Mouse (Mus musculus): ENCODE results near the gene Apoe. TPM values are rescaled to one million over a fixed set of nuclear protein-coding genes. Genes with fewer than 3 reads are reported as not detected.

The Apoe gene
- polyA plus RNA-seq, 1 experiment from 2014 or later = 125 TPM

- ATAC-seq (replicated peaks; ENCODE audit: low FRiP score) (no peak; the same call in 1 of the 2 replicates), DNase-seq (ENCODE audit: low spot score) (no peak)
- Histone ChIP-seq H3K36me3 (ENCODE audit: control insufficient read depth, insufficient read depth, low read length) (no peaks in the 10 kb centered on the region; the same call in 1 of the 2 replicates), H3K9me3 (ENCODE audit: control insufficient read depth, low read length) (no peaks in the 10 kb centered on the region), H3K9ac (ENCODE audit: low read length) (no peak overlapping the region), H3K4me1 (replicated peaks; ENCODE audit: control insufficient read depth, insufficient read depth, low read length) (peaks cover 3% of the 10 kb centered on the region; the same call in 1 of the 2 replicates), H3K4me3 (ENCODE audit: low read depth, low read length) (no peak overlapping the region), H3K4me2 (ENCODE audit: low read depth, low read length, severe bottlenecking) (no peak overlapping the region), H3K27me3 (ENCODE audit: control insufficient read depth, insufficient read depth, low read length) (no peaks in the 10 kb centered on the region), H3K27ac (ENCODE audit: low read depth, low read length) (no peak overlapping the region)
- 12% methylated on average over 8 of the region's 8 CpGs for WGBS
These were observed 42.5 kb upstream of the Apoe start for GRCm38 (mm10) chr7:19741329-19742031.

DNA sequence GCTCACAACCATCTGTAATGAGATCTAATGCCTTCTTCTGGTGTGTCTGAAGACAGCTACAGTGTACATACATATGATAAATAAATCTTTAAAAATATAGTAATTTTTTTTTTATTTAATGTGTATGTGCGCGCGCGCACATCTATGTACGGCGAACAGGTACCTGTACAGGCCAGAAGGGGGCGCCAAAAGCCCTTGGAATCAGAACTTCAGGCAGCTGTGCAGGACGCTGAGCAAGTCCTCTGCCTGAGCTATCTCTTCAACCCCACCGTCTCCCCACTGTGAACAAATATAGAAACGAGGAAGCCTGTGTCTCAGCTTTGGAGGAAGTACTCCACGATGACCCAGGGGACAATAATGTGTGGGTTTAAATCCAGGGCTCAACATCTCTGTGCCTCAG is 41.3 kb upstream of the Apoe start:
- Histone ChIP-seq H3K4me3 (ENCODE audit: low read depth, low read length) (no peak overlapping the region), H3K4me2 (ENCODE audit: low read depth, low read length, severe bottlenecking) (no peak overlapping the region), H3K27me3 (ENCODE audit: control insufficient read depth, insufficient read depth, low read length) (no peaks in the 10 kb centered on the region), H3K36me3 (ENCODE audit: control insufficient read depth, insufficient read depth, low read length) (peaks cover 3% of the 10 kb centered on the region; the same call in 1 of the 2 replicates), H3K9me3 (ENCODE audit: control insufficient read depth, low read length) (no peaks in the 10 kb centered on the region), H3K4me1 (replicated peaks; ENCODE audit: control insufficient read depth, insufficient read depth, low read length) (peaks cover 2% of the 10 kb centered on the region; the same call in 1 of the 2 replicates), H3K9ac (ENCODE audit: low read length) (no peak overlapping the region), H3K27ac (ENCODE audit: low read depth, low read length) (no peak overlapping the region)
- no peak for DNase-seq (ENCODE audit: low spot score)
- no peak for ATAC-seq (replicated peaks; ENCODE audit: low FRiP score)
- WGBS = 92% methylated on average over 11 of the region's 11 CpGs

GRCm38 (mm10) chr7:19738771-19739170 is 39.8 kb upstream of the Apoe start:
- Histone ChIP-seq H3K36me3 (ENCODE audit: control insufficient read depth, insufficient read depth, low read length) (peaks cover 3% of the 10 kb centered on the region; the same call in 1 of the 2 replicates), H3K4me3 (ENCODE audit: low read depth, low read length) (no peak overlapping the region), H3K9me3 (ENCODE audit: control insufficient read depth, low read length) (no peaks in the 10 kb centered on the region), H3K4me1 (replicated peaks; ENCODE audit: control insufficient read depth, insufficient read depth, low read length) (no peaks in the 10 kb centered on the region), H3K4me2 (ENCODE audit: low read depth, low read length, severe bottlenecking) (no peak overlapping the region), H3K27me3 (ENCODE audit: control insufficient read depth, insufficient read depth, low read length) (no peaks in the 10 kb centered on the region), H3K27ac (ENCODE audit: low read depth, low read length) (no peak overlapping the region), H3K9ac (ENCODE audit: low read length) (no peak overlapping the region)
- WGBS = 87% methylated on average over 3 of the region's 3 CpGs
- DNase-seq (ENCODE audit: low spot score) = no peak
- ATAC-seq (replicated peaks; ENCODE audit: low FRiP score) = no peak

- Histone ChIP-seq H3K4me1 (replicated peaks; ENCODE audit: control insufficient read depth, insufficient read depth, low read length) (no peaks in the 10 kb centered on the region), H3K4me2 (ENCODE audit: low read depth, low read length, severe bottlenecking) (no peak overlapping the region), H3K36me3 (ENCODE audit: control insufficient read depth, insufficient read depth, low read length) (peaks cover 5% of the 10 kb centered on the region; the same call in 1 of the 2 replicates)
These were observed 37.5 kb upstream of the Apoe start for GRCm38 (mm10) chr7:19736389-19737057.

DNA sequence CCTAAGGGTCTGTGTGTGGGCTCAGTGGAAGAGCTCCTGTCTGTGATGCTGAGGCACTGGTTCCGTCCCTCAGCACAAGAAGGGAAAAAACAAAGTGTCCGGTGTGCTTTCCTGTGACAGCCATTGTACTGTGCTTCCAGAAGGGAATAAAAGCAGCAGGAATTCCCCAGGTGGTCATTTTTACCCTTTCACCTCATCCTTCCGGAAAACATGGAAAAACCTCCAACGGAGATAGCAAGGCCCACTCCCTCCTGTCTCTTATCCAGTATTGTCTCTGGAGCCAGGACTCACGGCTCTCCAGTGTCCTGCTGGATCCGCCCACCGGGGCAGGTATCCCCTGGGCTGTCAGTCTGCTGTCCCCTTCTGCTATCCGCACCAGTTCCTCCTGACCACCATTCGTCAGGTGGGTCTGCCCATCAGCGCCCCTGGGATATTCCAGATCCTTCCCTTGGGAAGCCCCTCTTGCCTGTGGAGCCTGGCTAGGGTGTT is 35.2 kb upstream of the Apoe start:
- no peak for DNase-seq (ENCODE audit: low spot score)
- no peak overlapping the region for H3K9ac ChIP-seq (ENCODE audit: low read length)
- H3K4me3 ChIP-seq (ENCODE audit: low read depth, low read length) = no peak overlapping the region
- peaks cover 7% of the 10 kb centered on the region; the same call in 1 of the 2 replicates for H3K36me3 ChIP-seq (ENCODE audit: control insufficient read depth, insufficient read depth, low read length)
- no peak overlapping the region for H3K27ac ChIP-seq (ENCODE audit: low read depth, low read length)
- no peaks in the 10 kb centered on the region for H3K27me3 ChIP-seq (ENCODE audit: control insufficient read depth, insufficient read depth, low read length)
- no peaks in the 10 kb centered on the region for H3K4me1 ChIP-seq (replicated peaks; ENCODE audit: control insufficient read depth, insufficient read depth, low read length)
- no peak overlapping the region for H3K4me2 ChIP-seq (ENCODE audit: low read depth, low read length, severe bottlenecking)
- H3K9me3 ChIP-seq (ENCODE audit: control insufficient read depth, low read length) = no peaks in the 10 kb centered on the region
- ATAC-seq (replicated peaks; ENCODE audit: low FRiP score) = no peak
- WGBS = 93% methylated on average over 10 of the region's 10 CpGs

More at GRCm38 (mm10) chr7:19736389-19737057, 37.5 kb upstream of the Apoe start:
- Histone ChIP-seq H3K4me3 (ENCODE audit: low read depth, low read length) (no peak overlapping the region), H3K27ac (ENCODE audit: low read depth, low read length) (no peak overlapping the region), H3K27me3 (ENCODE audit: control insufficient read depth, insufficient read depth, low read length) (no peaks in the 10 kb centered on the region), H3K9me3 (ENCODE audit: control insufficient read depth, low read length) (no peaks in the 10 kb centered on the region), H3K9ac (ENCODE audit: low read length) (no peak overlapping the region)
- WGBS = 94% methylated on average over 16 of the region's 16 CpGs
- DNase-seq (ENCODE audit: low spot score) (no peak), ATAC-seq (replicated peaks; ENCODE audit: low FRiP score) (no peak)

DNA sequence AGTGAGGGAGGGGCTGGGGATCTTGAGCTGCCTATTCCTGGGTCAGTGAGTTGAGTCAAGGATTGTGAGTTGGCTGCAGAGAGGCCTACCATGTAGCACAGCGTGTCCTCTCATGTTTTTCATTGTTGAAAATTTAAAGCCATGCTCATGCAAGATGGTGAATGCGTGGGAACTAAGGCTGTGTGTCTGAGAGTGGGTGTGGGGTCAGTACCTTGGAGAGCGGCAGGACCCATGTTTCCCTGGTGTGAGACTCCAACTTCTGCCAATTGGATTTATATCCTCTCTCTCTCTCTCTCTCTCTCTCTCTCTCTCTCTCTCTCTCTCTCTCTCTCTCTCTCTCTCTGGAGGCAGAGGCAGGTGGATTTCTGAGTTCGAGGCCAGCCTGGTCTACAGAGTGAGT is 27.6 kb upstream of the Apoe start:
- Histone ChIP-seq H3K4me1 (replicated peaks; ENCODE audit: control insufficient read depth, insufficient read depth, low read length) (no peaks in the 10 kb centered on the region), H3K9ac (ENCODE audit: low read length) (no peak overlapping the region), H3K9me3 (ENCODE audit: control insufficient read depth, low read length) (peaks cover under 1% of the 10 kb centered on the region; the same call in 1 of the 2 replicates), H3K27me3 (ENCODE audit: control insufficient read depth, insufficient read depth, low read length) (no peaks in the 10 kb centered on the region), H3K4me3 (ENCODE audit: low read depth, low read length) (no peak overlapping the region), H3K4me2 (ENCODE audit: low read depth, low read length, severe bottlenecking) (no peak overlapping the region), H3K27ac (ENCODE audit: low read depth, low read length) (no peak overlapping the region), H3K36me3 (ENCODE audit: control insufficient read depth, insufficient read depth, low read length) (peaks cover 4% of the 10 kb centered on the region)
- 96% methylated on average over 4 of the region's 4 CpGs for WGBS
- ATAC-seq (replicated peaks; ENCODE audit: low FRiP score) = no peak
- no peak for DNase-seq (ENCODE audit: low spot score)

- Histone ChIP-seq H3K36me3 (ENCODE audit: control insufficient read depth, insufficient read depth, low read length) (peaks cover 2% of the 10 kb centered on the region), H3K27ac (ENCODE audit: low read depth, low read length) (no peak overlapping the region), H3K9me3 (ENCODE audit: control insufficient read depth, low read length) (peaks cover 7% of the 10 kb centered on the region; the same call in 1 of the 2 replicates), H3K4me3 (ENCODE audit: low read depth, low read length) (no peak overlapping the region), H3K27me3 (ENCODE audit: control insufficient read depth, insufficient read depth, low read length) (no peaks in the 10 kb centered on the region), H3K4me1 (replicated peaks; ENCODE audit: control insufficient read depth, insufficient read depth, low read length) (no peaks in the 10 kb centered on the region), H3K9ac (ENCODE audit: low read length) (no peak overlapping the region), H3K4me2 (ENCODE audit: low read depth, low read length, severe bottlenecking) (no peak overlapping the region)
- no peak for DNase-seq (ENCODE audit: low spot score)
- ATAC-seq (replicated peaks; ENCODE audit: low FRiP score) = no peak
- WGBS = 94% methylated on average over 12 of the region's 12 CpGs
These were observed 25.2 kb upstream of the Apoe start for GRCm38 (mm10) chr7:19724167-19724566.

DNA sequence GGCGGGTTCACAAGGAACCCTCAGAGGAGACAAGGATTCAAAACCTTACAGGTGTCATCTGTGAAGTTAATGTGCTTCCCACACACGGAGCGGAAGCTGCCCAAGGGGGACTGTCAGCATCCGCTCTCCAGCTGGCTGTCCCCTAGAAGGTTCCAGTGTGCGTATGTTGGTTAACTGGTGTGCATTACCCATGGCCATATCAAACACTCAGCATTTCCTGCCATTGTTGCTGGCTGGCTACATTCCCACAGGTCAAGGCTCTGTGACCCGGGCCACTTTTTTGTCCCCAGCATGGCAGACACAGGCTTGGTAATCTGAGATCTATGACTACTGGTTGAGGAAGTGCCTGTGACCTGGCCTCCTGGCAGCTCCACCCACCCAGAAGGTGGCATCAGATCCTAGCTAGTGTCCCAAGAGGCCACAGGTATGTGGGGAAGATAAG is 23.8 kb upstream of the Apoe start:
- Histone ChIP-seq H3K4me2 (ENCODE audit: low read depth, low read length, severe bottlenecking) (no peak overlapping the region), H3K9me3 (ENCODE audit: control insufficient read depth, low read length) (peaks cover 7% of the 10 kb centered on the region; the same call in 1 of the 2 replicates), H3K36me3 (ENCODE audit: control insufficient read depth, insufficient read depth, low read length) (peaks cover 2% of the 10 kb centered on the region; the same call in 1 of the 2 replicates), H3K4me3 (ENCODE audit: low read depth, low read length) (no peak overlapping the region), H3K4me1 (replicated peaks; ENCODE audit: control insufficient read depth, insufficient read depth, low read length) (no peaks in the 10 kb centered on the region), H3K9ac (ENCODE audit: low read length) (no peak overlapping the region), H3K27me3 (ENCODE audit: control insufficient read depth, insufficient read depth, low read length) (no peaks in the 10 kb centered on the region), H3K27ac (ENCODE audit: low read depth, low read length) (no peak overlapping the region)
- ATAC-seq (replicated peaks; ENCODE audit: low FRiP score) = no peak
- DNase-seq (ENCODE audit: low spot score) = no peak
- WGBS = 89% methylated on average over 6 of the region's 6 CpGs

All from forebrain, embryonic 11.5 days (tissue).